Mouse (Mus musculus): ENCODE results near the gene Tnnc2. TPM values are rescaled to one million over a fixed set of nuclear protein-coding genes. Genes with fewer than 3 reads are reported as not detected.

Gene Tnnc2
- polyA plus RNA-seq, 1 experiment from 2014 or later, result 11.2 TPM

Other genes with a start within 250 kb of the Tnnc2 start
- 47.1 and 52.2 TPM in 2 replicates for gene Wfdc2, start 217.6 kb downstream of the Tnnc2 start, polyA plus RNA-seq (2014; fragmentation: Nextera tagmentation; extraction: Ambion mirVana)
- not detected in 2 replicates for gene Spint3, start 206.5 kb downstream of the Tnnc2 start, polyA plus RNA-seq (2014; fragmentation: Nextera tagmentation; extraction: Ambion mirVana)
- not detected in 2 replicates for gene Wfdc6a, start 194.5 kb downstream of the Tnnc2 start, polyA plus RNA-seq (2014; fragmentation: Nextera tagmentation; extraction: Ambion mirVana)
- not detected in 2 replicates for gene Eppin, start 186.4 kb downstream of the Tnnc2 start, polyA plus RNA-seq (2014; fragmentation: Nextera tagmentation; extraction: Ambion mirVana)
- not detected in 2 replicates for gene Wfdc6b, start 166.4 kb downstream of the Tnnc2 start, polyA plus RNA-seq (2014; fragmentation: Nextera tagmentation; extraction: Ambion mirVana)
- gene Wfdc8, start 166.3 kb downstream of the Tnnc2 start, polyA plus RNA-seq (2014; fragmentation: Nextera tagmentation; extraction: Ambion mirVana), result not detected in 2 replicates
- not detected in 2 replicates for gene Wfdc16, start 141.2 kb downstream of the Tnnc2 start, polyA plus RNA-seq (2014; fragmentation: Nextera tagmentation; extraction: Ambion mirVana)
- not detected in 2 replicates for gene Wfdc10, start 123.9 kb downstream of the Tnnc2 start, polyA plus RNA-seq (2014; fragmentation: Nextera tagmentation; extraction: Ambion mirVana)
- gene Wfdc9, start 123.4 kb downstream of the Tnnc2 start, polyA plus RNA-seq (2014; fragmentation: Nextera tagmentation; extraction: Ambion mirVana), result not detected in 2 replicates
- gene Wfdc11, start 105.9 kb downstream of the Tnnc2 start, polyA plus RNA-seq (2014; fragmentation: Nextera tagmentation; extraction: Ambion mirVana), result not detected in 2 replicates
- gene Wfdc13, start 94.9 kb downstream of the Tnnc2 start, polyA plus RNA-seq (2014; fragmentation: Nextera tagmentation; extraction: Ambion mirVana), result not detected in 2 replicates
- not detected in 2 replicates for gene Spint4, start 81.5 kb downstream of the Tnnc2 start, polyA plus RNA-seq (2014; fragmentation: Nextera tagmentation; extraction: Ambion mirVana)
- not detected in 2 replicates for gene Spint5, start 64.7 kb downstream of the Tnnc2 start, polyA plus RNA-seq (2014; fragmentation: Nextera tagmentation; extraction: Ambion mirVana)
- 0.38 and 0.46 TPM in 2 replicates for gene Wfdc3, start 34.0 kb downstream of the Tnnc2 start, polyA plus RNA-seq (2014; fragmentation: Nextera tagmentation; extraction: Ambion mirVana)
- gene Dnttip1, start 34.0 kb downstream of the Tnnc2 start, polyA plus RNA-seq (2014; fragmentation: Nextera tagmentation; extraction: Ambion mirVana), result 82.0 and 83.1 TPM in 2 replicates
- 534 and 547 TPM in 2 replicates for gene Ube2c, start 10.1 kb downstream of the Tnnc2 start, polyA plus RNA-seq (2014; fragmentation: Nextera tagmentation; extraction: Ambion mirVana)
- 9.9 and 10.5 TPM in 2 replicates for gene Snx21, start 5.9 kb upstream of the Tnnc2 start, polyA plus RNA-seq (2014; fragmentation: Nextera tagmentation; extraction: Ambion mirVana)
- 9.6 and 11.6 TPM in 2 replicates for gene Acot8, start 24.9 kb upstream of the Tnnc2 start, polyA plus RNA-seq (2014; fragmentation: Nextera tagmentation; extraction: Ambion mirVana)
- 9.8 and 11.3 TPM in 2 replicates for gene Zswim3, start 25.1 kb upstream of the Tnnc2 start, polyA plus RNA-seq (2014; fragmentation: Nextera tagmentation; extraction: Ambion mirVana)
- gene Zswim1, start 42.7 kb upstream of the Tnnc2 start, polyA plus RNA-seq (2014; fragmentation: Nextera tagmentation; extraction: Ambion mirVana), result 20.4 and 21.2 TPM in 2 replicates
- 0.36 TPM in 1 of 2 replicates, not detected in the other for gene Spata25, start 48.6 kb upstream of the Tnnc2 start, polyA plus RNA-seq (2014; fragmentation: Nextera tagmentation; extraction: Ambion mirVana)
- gene Ctsa, start 52.9 kb upstream of the Tnnc2 start, polyA plus RNA-seq (2014; fragmentation: Nextera tagmentation; extraction: Ambion mirVana), result 102 TPM in 2 replicates
- 3.0 and 4.7 TPM in 2 replicates for gene Neurl2, start 53.5 kb upstream of the Tnnc2 start, polyA plus RNA-seq (2014; fragmentation: Nextera tagmentation; extraction: Ambion mirVana)
- gene Pltp, start 77.7 kb upstream of the Tnnc2 start, polyA plus RNA-seq (2014; fragmentation: Nextera tagmentation; extraction: Ambion mirVana), result 41.8 and 50.2 TPM in 2 replicates
- 57.1 and 68.6 TPM in 2 replicates for gene Pcif1, start 99.3 kb upstream of the Tnnc2 start, polyA plus RNA-seq (2014; fragmentation: Nextera tagmentation; extraction: Ambion mirVana)
- gene Zfp335, start 131.8 kb upstream of the Tnnc2 start, polyA plus RNA-seq (2014; fragmentation: Nextera tagmentation; extraction: Ambion mirVana), result 8.0 and 10.0 TPM in 2 replicates
- 1.5 and 1.6 TPM in 2 replicates for gene Mmp9, start 160.8 kb upstream of the Tnnc2 start, polyA plus RNA-seq (2014; fragmentation: Nextera tagmentation; extraction: Ambion mirVana)
- gene Slc12a5, start 180.8 kb upstream of the Tnnc2 start, polyA plus RNA-seq (2014; fragmentation: Nextera tagmentation; extraction: Ambion mirVana), result 0.94 and 1.4 TPM in 2 replicates